In genomic region chr2:11172831-11173414, GRCm38 (mm10) we compare ENCODE assay signal across 8 mouse cellular contexts. TPM values are rescaled to one million over a fixed set of nuclear protein-coding genes. Genes with fewer than 3 reads are reported as not detected.
DNase-seq lines count a peak whose midpoint lies in the region; ATAC-seq and TF ChIP-seq lines count a peak whose summit lies in the region.

No protein-coding gene starts in this region.

- H3K9me3 ChIP-seq in kidney, embryonic 15.5 days (replicated peaks), result no peaks in the 10 kb centered on the region

- ATAC-seq in kidney, embryonic 15.5 days (replicated peaks; ENCODE audit: low FRiP score), result peak; percentile 61; the same call in 1 of the 2 replicates
- peak; percentile 64 for ATAC-seq in common myeloid progenitor, adult 5-6 weeks (replicated peaks; ENCODE audit: low read depth, poor library complexity, severe bottlenecking)

- WGBS in kidney, embryonic 15.5 days, result 17% methylated on average over 9 of the region's 9 CpGs

- peaks cover 21% of the 10 kb centered on the region for H3K27me3 ChIP-seq in kidney, embryonic 15.5 days

- intact Hi-C loops in gastrocnemius, adult 2 months (cut with DNase I), result loop anchor here (2.0 to 10.0 kb wide), 6 partner anchors 41 to 352 kb away; no protein-coding TSS in a partner anchor

- peak overlapping the region; percentile 85 for H3K4me2 ChIP-seq in kidney, embryonic 15.5 days

- no peak for TF ChIP-seq CTCF in gastrocnemius, adult 2 months (IDR thresholded peaks at IDR 0.05)

- peak overlapping the region; percentile 16; the same call in 1 of the 2 replicates for H3K9ac ChIP-seq in kidney, embryonic 15.5 days

- peak overlapping the region; percentile 50 for H3K4me3 ChIP-seq in kidney, embryonic 15.5 days (replicated peaks)
- peak overlapping the region; percentile 84 for H3K4me3 ChIP-seq in gastrocnemius, adult 2 months

- H3K4me1 ChIP-seq in kidney, embryonic 15.5 days, result peaks cover 16% of the 10 kb centered on the region

- no peak for DNase-seq in kidney, adult 18-20 months
- DNase-seq in gastrocnemius, adult 2 months, result peak; percentile 64
- DNase-seq in layer of hippocampus, postnatal 10 days (ENCODE audit: low spot score in 2 of 2), result peak; percentile 16
- peak; percentile 57 for DNase-seq in naive thymus-derived CD4-positive, alpha-beta T cell, adult 2 months (ENCODE audit: low read depth)
- DNase-seq in urinary bladder, adult 2 months (ENCODE audit: low spot score), result no peak
- DNase-seq in urinary bladder, adult 18-20 months (ENCODE audit: low spot score in 2 of 2), result no peak

- H3K36me3 ChIP-seq in kidney, embryonic 15.5 days, result no peaks in the 10 kb centered on the region

- no peak overlapping the region for H3K27ac ChIP-seq in kidney, embryonic 15.5 days
- peak overlapping the region; percentile 96 for H3K27ac ChIP-seq in gastrocnemius, adult 2 months

RNA-seq across cellular contexts. Expression of gene Prkcq, which starts 1.0 kb away (rescaled TPM):
- 3.4 and 4.3 TPM in 2 replicates for polyA plus RNA-seq in kidney, embryonic 15.5 days (2015; fragmentation: Nextera tagmentation; extraction: Ambion mirVana)
- 10.1 and 16.0 TPM in 2 replicates for total RNA-seq in common myeloid progenitor, adult 5-6 weeks (2017)
- total RNA-seq in gastrocnemius, adult 2 months (2021), result 10 to 100 TPM; 75.5 to 85.1 TPM
- total RNA-seq in layer of hippocampus, postnatal 10 days (2021), result 10 to 100 TPM; 11.6 to 11.7 TPM
- 5.4 and 5.7 TPM in 2 replicates for polyA plus RNA-seq in urinary bladder, adult 2 months (2012; rRNA removed)

Comparison
In these comparisons a context has a peak if more than half of its experiments do, and no peak if none do; other contexts are left out.
1. DNase-seq: peak in gastrocnemius, adult 2 months (single experiment), layer of hippocampus, postnatal 10 days (2 of 2) and naive thymus-derived CD4-positive, alpha-beta T cell, adult 2 months (single experiment); none in kidney, adult 18-20 months (single experiment), urinary bladder, adult 2 months (single experiment) and urinary bladder, adult 18-20 months (0 of 2).